Mouse (Mus musculus): ENCODE measurements around the gene Pxdn. TPM values are rescaled to one million over a fixed set of nuclear protein-coding genes. Genes with fewer than 3 reads are reported as not detected.

The Pxdn gene
- total RNA-seq, 1 experiment: 53.7 TPM

GRCm38 (mm10) chr12:29934120-29934581 is 3.3 kb upstream of the Pxdn start:
- in situ Hi-C loops (cut with MboI; ENCODE audit: low sequenced_read_pairs in 2 of 2, unreplicated experiment in 2 of 2): no loop called here
- peaks cover 0 to 8% of the 10 kb centered on the region in 2 experiments; a peak in 2 of 4 replicates for H3K4me1 ChIP-seq (ENCODE audit: control insufficient read depth in 2 of 2, insufficient read depth in 2 of 2, low read length in 2 of 2, poor library complexity in 1 of 2)
- H3K9ac ChIP-seq (ENCODE audit: insufficient read depth, low read depth, low read length, poor library complexity, severe bottlenecking): no peak overlapping the region
- TF ChIP-seq ZC3H11A (IDR thresholded peaks at IDR 0.05; ENCODE audit: borderline replicate concordance, low read depth, low read length): no peak
- no peak for TF ChIP-seq ZNF384 (IDR thresholded peaks at IDR 0.05; ENCODE audit: low read depth, low read length)
- TF ChIP-seq MAFK (IDR thresholded peaks at IDR 0.05; ENCODE audit: insufficient read depth, low read depth, low read length): no peak
- no peak for TF ChIP-seq CHD2 (IDR thresholded peaks at IDR 0.05; ENCODE audit: low read depth, low read length)
- TF ChIP-seq HCFC1 (IDR thresholded peaks at IDR 0.05; ENCODE audit: borderline replicate concordance, insufficient read depth, low read length): no peak
- H3K36me3 ChIP-seq (ENCODE audit: control insufficient read depth, insufficient read depth, low read length, poor library complexity, severe bottlenecking): no peaks in the 10 kb centered on the region
- no peak overlapping the region for H3K4me3 ChIP-seq (ENCODE audit: insufficient read depth in 1 of 2, low read depth in 1 of 2, low read length in 2 of 2, poor library complexity in 1 of 2, severe bottlenecking in 1 of 2)
- no peaks in the 10 kb centered on the region for H3K9me3 ChIP-seq (ENCODE audit: control insufficient read depth, insufficient read depth, low read depth, low read length)
- no peak for DNase-seq (ENCODE audit: low read depth, low spot score)
- no peak overlapping the region for H3K27ac ChIP-seq (ENCODE audit: insufficient read depth, low read depth, low read length, poor library complexity, severe bottlenecking)

- no peak for TF ChIP-seq ZC3H11A (IDR thresholded peaks at IDR 0.05; ENCODE audit: borderline replicate concordance, low read depth, low read length)
- no peak for TF ChIP-seq ZNF384 (IDR thresholded peaks at IDR 0.05; ENCODE audit: low read depth, low read length)
- TF ChIP-seq MAFK (IDR thresholded peaks at IDR 0.05; ENCODE audit: insufficient read depth, low read depth, low read length): no peak
- TF ChIP-seq HCFC1 (IDR thresholded peaks at IDR 0.05; ENCODE audit: borderline replicate concordance, insufficient read depth, low read length): no peak
- TF ChIP-seq CHD2 (IDR thresholded peaks at IDR 0.05; ENCODE audit: low read depth, low read length): no peak
- in situ Hi-C loops (cut with MboI; ENCODE audit: low sequenced_read_pairs in 2 of 2, unreplicated experiment in 2 of 2): no loop called here
- H3K36me3 ChIP-seq (ENCODE audit: control insufficient read depth, insufficient read depth, low read length, poor library complexity, severe bottlenecking): no peaks in the 10 kb centered on the region
- no peak for DNase-seq (ENCODE audit: low read depth, low spot score)
- H3K27ac ChIP-seq (ENCODE audit: insufficient read depth, low read depth, low read length, poor library complexity, severe bottlenecking): no peak overlapping the region
- H3K9me3 ChIP-seq (ENCODE audit: control insufficient read depth, insufficient read depth, low read depth, low read length): no peaks in the 10 kb centered on the region
- peak overlapping the region; percentile 65 to 66 for H3K4me3 ChIP-seq (ENCODE audit: insufficient read depth in 1 of 2, low read depth in 1 of 2, low read length in 2 of 2, poor library complexity in 1 of 2, severe bottlenecking in 1 of 2)
- peak overlapping the region; percentile 55 for H3K9ac ChIP-seq (ENCODE audit: insufficient read depth, low read depth, low read length, poor library complexity, severe bottlenecking)
- peaks cover 2 to 11% of the 10 kb centered on the region in 2 experiments; a peak in 2 of 4 replicates for H3K4me1 ChIP-seq (ENCODE audit: control insufficient read depth in 2 of 2, insufficient read depth in 2 of 2, low read length in 2 of 2, poor library complexity in 1 of 2)
Measured at GRCm38 (mm10) chr12:29937851-29938375, 505 bp downstream of the Pxdn start.

GRCm38 (mm10) chr12:29938376-29939041 is 1.1 kb downstream of the Pxdn start:
- in situ Hi-C loops (cut with MboI; ENCODE audit: low sequenced_read_pairs in 2 of 2, unreplicated experiment in 2 of 2): no loop called here
- TF ChIP-seq ZC3H11A (IDR thresholded peaks at IDR 0.05; ENCODE audit: borderline replicate concordance, low read depth, low read length) (no peak), HCFC1 (IDR thresholded peaks at IDR 0.05; ENCODE audit: borderline replicate concordance, insufficient read depth, low read length) (no peak), CHD2 (IDR thresholded peaks at IDR 0.05; ENCODE audit: low read depth, low read length) (no peak), MAFK (IDR thresholded peaks at IDR 0.05; ENCODE audit: insufficient read depth, low read depth, low read length) (no peak), ZNF384 (IDR thresholded peaks at IDR 0.05; ENCODE audit: low read depth, low read length) (no peak)
- DNase-seq (ENCODE audit: low read depth, low spot score): no peak

GRCm38 (mm10) chr12:29939261-29939671 is 1.9 kb downstream of the Pxdn start:
- no peaks in the 10 kb centered on the region for H3K9me3 ChIP-seq (ENCODE audit: control insufficient read depth, insufficient read depth, low read depth, low read length)
- H3K9ac ChIP-seq (ENCODE audit: insufficient read depth, low read depth, low read length, poor library complexity, severe bottlenecking): no peak overlapping the region
- in situ Hi-C loops (cut with MboI; ENCODE audit: low sequenced_read_pairs in 2 of 2, unreplicated experiment in 2 of 2): no loop called here
- TF ChIP-seq ZC3H11A (IDR thresholded peaks at IDR 0.05; ENCODE audit: borderline replicate concordance, low read depth, low read length) (no peak), ZNF384 (IDR thresholded peaks at IDR 0.05; ENCODE audit: low read depth, low read length) (no peak), HCFC1 (IDR thresholded peaks at IDR 0.05; ENCODE audit: borderline replicate concordance, insufficient read depth, low read length) (no peak), MAFK (IDR thresholded peaks at IDR 0.05; ENCODE audit: insufficient read depth, low read depth, low read length) (no peak), CHD2 (IDR thresholded peaks at IDR 0.05; ENCODE audit: low read depth, low read length) (no peak)
- no peak for DNase-seq (ENCODE audit: low read depth, low spot score)
- peak overlapping the region in 1 of 2 experiments; percentile 65; a peak in 1 of 4 replicates for H3K4me3 ChIP-seq (ENCODE audit: insufficient read depth in 1 of 2, low read depth in 1 of 2, low read length in 2 of 2, poor library complexity in 1 of 2, severe bottlenecking in 1 of 2)
- H3K36me3 ChIP-seq (ENCODE audit: control insufficient read depth, insufficient read depth, low read length, poor library complexity, severe bottlenecking): no peaks in the 10 kb centered on the region
- peaks cover 2 to 5% of the 10 kb centered on the region in 2 experiments; a peak in 1 of 4 replicates for H3K4me1 ChIP-seq (ENCODE audit: control insufficient read depth in 2 of 2, insufficient read depth in 2 of 2, low read length in 2 of 2, poor library complexity in 1 of 2)
- H3K27ac ChIP-seq (ENCODE audit: insufficient read depth, low read depth, low read length, poor library complexity, severe bottlenecking): no peak overlapping the region

More at GRCm38 (mm10) chr12:29938376-29939041, 1.1 kb downstream of the Pxdn start:
- H3K9ac ChIP-seq (ENCODE audit: insufficient read depth, low read depth, low read length, poor library complexity, severe bottlenecking): peak overlapping the region; percentile 55
- no peaks in the 10 kb centered on the region for H3K9me3 ChIP-seq (ENCODE audit: control insufficient read depth, insufficient read depth, low read depth, low read length)
- H3K4me3 ChIP-seq (ENCODE audit: insufficient read depth in 1 of 2, low read depth in 1 of 2, low read length in 2 of 2, poor library complexity in 1 of 2, severe bottlenecking in 1 of 2): peak overlapping the region; percentile 65 to 66
- no peak overlapping the region for H3K27ac ChIP-seq (ENCODE audit: insufficient read depth, low read depth, low read length, poor library complexity, severe bottlenecking)
- H3K36me3 ChIP-seq (ENCODE audit: control insufficient read depth, insufficient read depth, low read length, poor library complexity, severe bottlenecking): no peaks in the 10 kb centered on the region
- peaks cover 2 to 8% of the 10 kb centered on the region in 2 experiments; a peak in 2 of 4 replicates for H3K4me1 ChIP-seq (ENCODE audit: control insufficient read depth in 2 of 2, insufficient read depth in 2 of 2, low read length in 2 of 2, poor library complexity in 1 of 2)

Data from ES-E14 (cell line).